ENCODE assay signal across 8 mouse cellular contexts in the genomic region with DNA sequence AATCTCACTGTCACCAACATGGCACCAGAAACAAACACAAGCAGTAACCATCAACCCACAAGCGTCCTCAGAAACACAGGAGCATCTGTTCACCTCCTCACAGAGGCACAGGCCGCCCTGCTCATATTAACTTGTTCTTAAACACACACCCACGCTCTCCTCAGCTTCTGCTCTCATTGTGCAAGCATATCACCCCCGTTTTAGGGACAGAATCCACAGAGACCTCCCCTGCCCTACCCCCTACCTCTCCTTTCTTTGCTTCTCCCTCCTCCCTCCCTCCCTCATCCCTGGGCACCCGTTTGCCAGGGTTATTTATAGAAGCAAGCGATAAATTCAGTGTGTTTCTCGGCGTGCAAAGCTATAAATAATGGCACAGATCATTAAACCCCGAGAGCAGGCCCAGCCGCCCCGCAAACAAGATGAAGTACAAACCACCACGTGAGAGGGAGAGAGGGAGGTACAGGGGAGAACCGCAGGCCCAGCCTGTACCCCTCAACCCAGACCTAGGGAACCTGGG. TPM values are rescaled to one million over a fixed set of nuclear protein-coding genes. Genes with fewer than 3 reads are reported as not detected.
DNase-seq lines count a peak whose midpoint lies in the region; ATAC-seq and TF ChIP-seq lines count a peak whose summit lies in the region.

No protein-coding gene starts in this region.

- DNase-seq in liver = no peak
- no peak for DNase-seq in testis, postnatal 10 days (ENCODE audit: low spot score)
- no peak for DNase-seq in cerebellum, postnatal 25 days
- no peak for DNase-seq in urinary bladder, postnatal 25 days (ENCODE audit: low spot score)

- peak overlapping the region; percentile 20; the same call in 1 of the 2 replicates for H3K4me3 ChIP-seq in E14TG2a.4 (replicated peaks; ENCODE audit: low read length)
- no peak overlapping the region for H3K4me3 ChIP-seq in hindbrain, embryonic 16.5 days (ENCODE audit: low read length)
- H3K4me3 ChIP-seq in limb, embryonic 12.5 days (replicated peaks) = no peak overlapping the region

- H3K9ac ChIP-seq in hindbrain, embryonic 16.5 days (ENCODE audit: low read depth, low read length) = peak overlapping the region; percentile 15
- H3K9ac ChIP-seq in limb, embryonic 12.5 days (replicated peaks) = 0 out of 2 replicates have a peak overlapping the region, but pooled peaks have one; percentile 4

- no peaks in the 10 kb centered on the region for H3K36me3 ChIP-seq in E14TG2a.4 (ENCODE audit: insufficient read depth, low read length)
- no peaks in the 10 kb centered on the region for H3K36me3 ChIP-seq in hindbrain, embryonic 16.5 days (ENCODE audit: control insufficient read depth, insufficient read depth, low read length)
- H3K36me3 ChIP-seq in limb, embryonic 12.5 days = no peaks in the 10 kb centered on the region

- TF ChIP-seq CTCF in E14TG2a.4 (conservative IDR thresholded peaks at IDR 0.05; ENCODE audit: low read length) = no peak

- 16% methylated on average over 13 of the region's 13 CpGs for WGBS in hindbrain, embryonic 16.5 days
- 9% methylated on average over 13 of the region's 13 CpGs for WGBS in limb, embryonic 12.5 days

- H3K27ac ChIP-seq in hindbrain, embryonic 16.5 days (ENCODE audit: low read depth, low read length) = peak overlapping the region; percentile 78
- peak overlapping the region; percentile 24; the same call in 1 of the 2 replicates for H3K27ac ChIP-seq in limb, embryonic 12.5 days

- peaks cover 81% of the 10 kb centered on the region for H3K27me3 ChIP-seq in E14TG2a.4 (ENCODE audit: insufficient read depth, low read length)
- no peaks in the 10 kb centered on the region for H3K27me3 ChIP-seq in hindbrain, embryonic 16.5 days (replicated peaks; ENCODE audit: control insufficient read depth, insufficient read depth, low read length)
- peaks cover 87% of the 10 kb centered on the region for H3K27me3 ChIP-seq in limb, embryonic 12.5 days

- H3K9me3 ChIP-seq in E14TG2a.4 (ENCODE audit: low read length) = no peaks in the 10 kb centered on the region
- H3K9me3 ChIP-seq in hindbrain, embryonic 16.5 days (ENCODE audit: control insufficient read depth, low read length) = no peaks in the 10 kb centered on the region
- H3K9me3 ChIP-seq in limb, embryonic 12.5 days = no peaks in the 10 kb centered on the region

- H3K4me2 ChIP-seq in hindbrain, embryonic 16.5 days (ENCODE audit: low read length) = no peak overlapping the region
- H3K4me2 ChIP-seq in limb, embryonic 12.5 days = peak overlapping the region; percentile 31

- peak; percentile 78 for ATAC-seq in frontal cortex, adult (ENCODE audit: low TSS enrichment)
- ATAC-seq in hindbrain, embryonic 16.5 days = peak; percentile 45
- ATAC-seq in limb, embryonic 12.5 days (ENCODE audit: insufficient number of reproducible peaks, insufficient read depth, low FRiP score, low TSS enrichment, low read depth) = 0 out of 2 replicates have a peak, but pooled peaks have one; percentile 49

- peaks cover 27% of the 10 kb centered on the region for H3K4me1 ChIP-seq in E14TG2a.4 (replicated peaks; ENCODE audit: low read depth, low read length)
- H3K4me1 ChIP-seq in hindbrain, embryonic 16.5 days (ENCODE audit: control insufficient read depth, insufficient read depth, low read depth, low read length) = peaks cover 25% of the 10 kb centered on the region
- H3K4me1 ChIP-seq in limb, embryonic 12.5 days (replicated peaks) = peaks cover 28% of the 10 kb centered on the region

RNA-seq across cellular contexts. Expression of gene Smug1, which starts 31.4 kb away (rescaled TPM):
- 25.1 and 29.1 TPM in 2 replicates for polyA plus RNA-seq in hindbrain, embryonic 16.5 days (2015; fragmentation: Nextera tagmentation; extraction: Ambion mirVana)
- polyA plus RNA-seq in limb, embryonic 12.5 days (2016; fragmentation: Nextera tagmentation; extraction: Ambion mirVana) = 14.6 and 15.2 TPM in 2 replicates
